Mouse (Mus musculus) heart, adult 2 months (tissue): ENCODE measurements at regions not wholly inside any gene's neighbourhood (a gene's known extent, or its start where the extent isn't known, plus 50 kb on each side); places are given as distances from the start of the nearest gene placed in this dataset.

Source experiments
- DNase-seq, 2 experiments: peaks; one replicate each; pipeline ENCODE4 v3.0.0; 2021
- H3K27ac ChIP-seq: fragments of 200-600 bp; 2 replicates; pipeline ENCODE4 v1.8.1; 2022
- H3K27me3 ChIP-seq: fragments of 200-500 bp; 2 replicates; pipeline ENCODE4 v1.6.1; 2012; ENCODE audit warnings: mild to moderate bottlenecking, low read length, inconsistent platforms, mixed read lengths; ENCODE audit not compliant: control insufficient read depth, insufficient read depth
- H3K36me3 ChIP-seq: fragments of 200-500 bp; 2 replicates; pipeline ENCODE4 v1.6.1; 2012; ENCODE audit warnings: low read length, inconsistent platforms; ENCODE audit not compliant: control insufficient read depth, insufficient read depth
- H3K4me1 ChIP-seq: fragments of 200-500 bp; 2 replicates; pipeline ENCODE4 v1.6.1; 2011; ENCODE audit warnings: low read length; ENCODE audit not compliant: control insufficient read depth, insufficient read depth
- H3K4me3 ChIP-seq: fragments of 200-600 bp; 2 replicates; pipeline ENCODE4 v1.8.1; 2022
- H3K79me2 ChIP-seq: fragments of 200-500 bp; replicated peaks from 2 replicates; pipeline ENCODE4 v1.6.1; 2012; ENCODE audit warnings: mild to moderate bottlenecking, inconsistent platforms, low read length, moderate library complexity, mixed read lengths; ENCODE audit not compliant: control insufficient read depth, insufficient read depth
- H3K9ac ChIP-seq: fragments of 200-500 bp; 2 replicates; pipeline ENCODE4 v1.6.1; 2012; ENCODE audit warnings: low read depth, mild to moderate bottlenecking, control low read depth, inconsistent platforms, low read length, mixed read lengths
- CTCF ChIP-seq: fragments of 200-600 bp; IDR thresholded peaks from 2 replicates; pipeline ENCODE4 v1.8.1; 2022; ENCODE audit warnings: antibody characterized with exemption, mild to moderate bottlenecking, moderate library complexity
- EP300 ChIP-seq: fragments of 200-500 bp; IDR thresholded peaks from 2 replicates; pipeline ENCODE4 v1.6.1; 2011; ENCODE audit warnings: low read depth, low read length, control low read depth; ENCODE audit not compliant: insufficient read depth
- POLR2A ChIP-seq: fragments of 200-500 bp; IDR thresholded peaks from 2 replicates; pipeline ENCODE4 v1.6.1; 2011; ENCODE audit warnings: mild to moderate bottlenecking, low read depth, low read length, control low read depth; ENCODE audit not compliant: insufficient read depth
- WGBS: fragments of 180-500 bp; shearing (Covaris S2); methylation state at CpG from one replicate; pipeline ENCODE4 v1.1.7; 2018; 5-methylcytosine and 5-hydroxymethylcytosine counted together
- intact Hi-C: fragments of 180-260 bp; cut with DNase I; formaldehyde crosslinking; loops from one replicate; pipeline ENCODE4 v1.15.1; 2025

- DNase-seq: no peak
- WGBS: 65% methylated on average over 4 of the region's 4 CpGs
- no peak overlapping the region for H3K9ac ChIP-seq
- no peak overlapping the region for H3K4me3 ChIP-seq
- intact Hi-C loops: no loop called here
- H3K4me1 ChIP-seq: no peaks in the 10 kb centered on the region
- TF ChIP-seq CTCF: no peak
- no peak for TF ChIP-seq EP300
- no peak for TF ChIP-seq POLR2A
- H3K36me3 ChIP-seq: no peaks in the 10 kb centered on the region
- no peaks in the 10 kb centered on the region for H3K27me3 ChIP-seq
- H3K27ac ChIP-seq: no peak overlapping the region
- no peaks in the 10 kb centered on the region for H3K79me2 ChIP-seq
Measured at GRCm38 (mm10) chr10:117478931-117479280, 99.1 kb upstream of the Cpsf6 start.

DNA sequence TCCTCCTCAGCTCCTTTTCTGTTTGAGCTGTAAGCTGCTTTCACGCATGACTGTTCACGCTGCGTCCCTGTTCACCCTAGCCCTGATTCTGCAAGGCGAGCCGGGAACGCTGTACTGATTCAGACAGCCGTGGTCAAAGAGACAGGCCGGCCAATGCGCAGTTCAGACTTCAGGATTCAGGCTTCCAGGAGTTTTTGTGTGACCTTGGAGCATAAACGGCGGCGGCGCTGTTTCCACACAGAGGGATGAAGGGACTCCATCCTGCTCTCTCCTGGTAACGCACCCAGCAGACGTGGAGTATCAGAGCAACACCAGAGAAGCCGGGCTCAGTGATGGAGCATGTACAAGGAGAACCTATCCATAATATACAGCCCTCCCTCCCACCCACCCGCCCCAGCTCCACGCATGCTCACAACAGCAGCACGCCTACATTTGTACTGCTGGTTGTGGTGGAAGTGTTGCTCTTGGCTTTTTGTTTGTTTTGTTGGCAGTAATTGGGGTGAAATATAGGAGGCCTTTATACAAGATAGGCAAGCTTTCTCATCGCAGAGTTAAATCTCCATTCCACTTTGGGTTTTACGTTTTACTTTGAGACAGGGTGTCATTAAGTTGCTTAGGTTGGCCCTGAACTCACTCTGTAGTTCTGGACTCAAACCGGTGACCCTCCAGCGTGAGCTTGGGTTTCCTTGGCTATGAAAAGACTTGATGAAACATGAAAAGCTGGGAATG, 98.6 kb upstream of the Cpsf6 start:
- intact Hi-C loops: no loop called here
- Histone ChIP-seq H3K27ac (no peak overlapping the region), H3K4me1 (no peaks in the 10 kb centered on the region), H3K79me2 (no peaks in the 10 kb centered on the region), H3K27me3 (no peaks in the 10 kb centered on the region), H3K9ac (no peak overlapping the region), H3K36me3 (no peaks in the 10 kb centered on the region), H3K4me3 (no peak overlapping the region)
- DNase-seq: no peak
- TF ChIP-seq CTCF (no peak), EP300 (no peak), POLR2A (no peak)
- 85% methylated on average over 23 of the region's 23 CpGs for WGBS

DNA sequence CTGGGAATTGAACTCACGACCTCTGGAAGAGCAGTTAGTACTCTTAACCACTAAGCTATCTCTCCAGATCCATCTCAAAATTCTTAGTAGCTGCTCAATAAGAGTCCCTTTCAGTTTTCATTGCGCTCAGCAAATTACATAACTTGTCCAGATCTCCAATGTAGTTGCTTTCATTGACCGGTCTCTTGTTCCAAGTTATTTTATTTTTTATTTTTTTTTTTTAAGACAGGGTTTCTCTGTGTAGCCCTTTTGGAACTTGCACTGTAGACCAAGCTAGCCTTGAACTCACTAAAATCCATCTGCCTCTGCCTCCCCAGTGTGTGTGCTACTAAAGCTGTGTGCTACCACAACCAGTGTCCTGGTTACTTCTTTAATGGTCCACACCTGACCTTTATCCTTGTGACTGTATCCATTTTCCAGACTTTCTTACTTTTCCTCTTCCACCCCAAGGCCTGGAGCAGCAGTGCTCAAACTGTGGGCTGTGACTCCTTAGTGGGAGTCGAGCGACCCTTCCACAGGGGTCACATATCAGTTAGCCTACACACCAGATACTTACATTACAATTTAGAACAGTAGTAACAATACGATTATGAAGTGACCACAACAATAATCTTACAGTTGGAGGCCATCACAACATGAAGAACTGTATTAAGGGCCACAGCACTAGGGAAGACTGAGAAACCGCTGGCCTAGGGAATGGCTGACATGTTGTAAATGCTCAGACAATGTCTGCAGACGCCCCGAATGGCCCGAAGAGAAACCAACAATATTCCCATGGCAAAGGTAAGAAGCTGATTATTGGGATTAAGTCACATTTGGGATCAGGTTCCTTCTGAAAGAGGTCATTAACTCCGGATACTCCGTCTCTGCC, 97.8 kb upstream of the Cpsf6 start:
- intact Hi-C loops: no loop called here
- no peak for DNase-seq
- no peak for TF ChIP-seq EP300
- no peak for TF ChIP-seq CTCF
- TF ChIP-seq POLR2A: no peak
- Histone ChIP-seq H3K27ac (no peak overlapping the region), H3K36me3 (no peaks in the 10 kb centered on the region), H3K4me1 (no peaks in the 10 kb centered on the region), H3K27me3 (no peaks in the 10 kb centered on the region), H3K9ac (no peak overlapping the region), H3K4me3 (no peak overlapping the region), H3K79me2 (no peaks in the 10 kb centered on the region)
- WGBS: 94% methylated on average over 12 of the region's 12 CpGs

GRCm38 (mm10) chr10:117475086-117475945, 95.5 kb upstream of the Cpsf6 start:
- no peaks in the 10 kb centered on the region for H3K79me2 ChIP-seq
- H3K27ac ChIP-seq: no peak overlapping the region
- WGBS: 86% methylated on average over 13 of the region's 13 CpGs
- DNase-seq: no peak
- intact Hi-C loops: no loop called here
- TF ChIP-seq CTCF: no peak
- TF ChIP-seq EP300: no peak
- no peak for TF ChIP-seq POLR2A
- no peak overlapping the region for H3K9ac ChIP-seq
- peaks cover 4% of the 10 kb centered on the region for H3K36me3 ChIP-seq
- H3K4me1 ChIP-seq: peaks cover 2% of the 10 kb centered on the region; the same call in 1 of the 2 replicates
- H3K4me3 ChIP-seq: no peak overlapping the region
- H3K27me3 ChIP-seq: no peaks in the 10 kb centered on the region

DNA sequence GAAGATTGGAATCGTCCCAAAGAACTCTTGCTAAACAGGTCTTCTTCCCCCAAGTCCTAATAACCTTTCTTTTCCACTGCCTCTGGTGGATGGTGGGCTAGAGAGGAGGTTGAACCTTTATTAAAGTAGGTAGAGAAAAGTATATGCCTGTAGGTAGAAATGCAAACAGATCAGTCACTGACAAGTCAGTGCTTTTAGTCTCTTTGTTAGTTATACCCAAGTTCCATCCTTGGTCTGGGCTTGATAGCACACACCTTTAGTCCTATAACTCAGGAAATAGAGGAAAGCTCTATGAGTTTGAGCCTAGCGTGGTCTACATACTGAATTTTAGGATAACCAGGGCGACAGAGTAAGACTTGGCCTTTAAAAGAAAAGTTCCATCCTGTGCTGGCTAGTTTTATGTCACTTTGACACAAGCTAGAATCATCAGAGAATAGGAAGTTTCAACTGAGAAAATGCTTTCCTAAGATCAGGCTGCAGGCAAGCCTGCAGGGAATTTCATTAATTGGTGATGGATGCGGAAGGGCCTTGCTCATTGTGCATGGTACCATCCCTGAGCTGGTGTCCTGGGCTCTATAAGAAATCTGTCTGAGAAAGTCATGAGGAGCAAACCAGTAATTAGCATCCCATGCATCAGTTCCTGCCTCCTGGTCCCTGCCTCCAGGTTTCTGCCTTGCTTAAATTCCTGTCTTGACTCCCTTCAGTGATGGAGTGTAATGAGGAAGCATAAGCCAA, 94.7 kb upstream of the Cpsf6 start:
- DNase-seq: no peak
- Histone ChIP-seq H3K9ac (no peak overlapping the region), H3K79me2 (no peaks in the 10 kb centered on the region), H3K27me3 (no peaks in the 10 kb centered on the region), H3K4me3 (no peak overlapping the region), H3K27ac (no peak overlapping the region), H3K36me3 (peaks cover 4% of the 10 kb centered on the region), H3K4me1 (peaks cover 2% of the 10 kb centered on the region; the same call in 1 of the 2 replicates)
- 85% methylated on average over 4 of the region's 4 CpGs for WGBS
- TF ChIP-seq EP300 (no peak), CTCF (no peak), POLR2A (no peak)
- intact Hi-C loops: no loop called here
